Mouse (Mus musculus): Measurements from ENCODE around the gene Supt6. TPM values are rescaled to one million over a fixed set of nuclear protein-coding genes. Genes with fewer than 3 reads are reported as not detected.

The Supt6 gene
- total and polyA plus RNA-seq, 3 experiments, result 30.4 to 99.9 (median 65.5) TPM

- Histone ChIP-seq H3K4me1 (ENCODE audit: control insufficient read depth in 1 of 2, insufficient read depth in 2 of 2) (peaks cover 0 to 2% of the 10 kb centered on the region in 2 experiments; a peak in 1 of 4 replicates), H3K9me3 (replicated peaks; ENCODE audit: low read length) (no peaks in the 10 kb centered on the region), H3K9ac (ENCODE audit: insufficient read depth, low read depth) (no peak overlapping the region), H3K27ac (ENCODE audit: insufficient read depth, low read depth) (no peak overlapping the region), H3K79me2 (replicated peaks; ENCODE audit: control insufficient read depth, extremely low read depth, insufficient read depth, poor library complexity, severe bottlenecking) (no peaks in the 10 kb centered on the region), H3K4me3 (replicated peaks in 1 of 3; ENCODE audit: low read depth in 2 of 3, low read length in 2 of 3, poor library complexity in 1 of 3) (no peak overlapping the region), H3K4me2 (ENCODE audit: insufficient read depth, low read depth, poor library complexity, severe bottlenecking) (no peak overlapping the region), H3K36me3 (replicated peaks in 1 of 2; ENCODE audit: control insufficient read depth in 1 of 2, insufficient read depth in 1 of 2, low read length in 1 of 2) (peaks cover 28 to 61% of the 10 kb centered on the region in 2 experiments), H3K27me3 (replicated peaks) (no peaks in the 10 kb centered on the region)
- dilution Hi-C loops (cut with MboI; ENCODE audit: extremely low pct_ligation_motif_present, extremely low pct_unique_long_range_greater_than_20kb, low sequenced_read_pairs) (no loop called here), in situ Hi-C loops (cut with MboI; ENCODE audit: low pct_ligation_motif_present, low pct_unique_long_range_greater_than_20kb, low sequenced_read_pairs) (no loop called here)
- TF ChIP-seq ETS1 (conservative IDR thresholded peaks at IDR 0.05; ENCODE audit: low read depth, low read length), result no peak
- no peak for TF ChIP-seq NRF1 (IDR thresholded peaks at IDR 0.05; ENCODE audit: low read depth, low read length)
- TF ChIP-seq CTCF (conservative IDR thresholded peaks at IDR 0.05 in 1 of 2, IDR thresholded peaks at IDR 0.05 in 1 of 2; ENCODE audit: low read depth in 2 of 2, low read length in 2 of 2), result no peak
- DNase-seq (ENCODE audit: extremely low read depth), result no peak
Observed at GRCm38 (mm10) chr11:78294585-78294984, 48.8 kb upstream of the Supt6 start.

GRCm38 (mm10) chr11:78290654-78291053 is 44.9 kb upstream of the Supt6 start, which contains the start of gene BC030499:
Gene BC030499, plus strand, starts transcription at chr11:78290841.
- Histone ChIP-seq H3K36me3 (replicated peaks in 1 of 2; ENCODE audit: control insufficient read depth in 1 of 2, insufficient read depth in 1 of 2, low read length in 1 of 2) (peaks cover 57 to 91% of the 10 kb centered on the region in 2 experiments), H3K9ac (ENCODE audit: insufficient read depth, low read depth) (no peak within 1 kb of the TSS), H3K27me3 (replicated peaks) (no peaks in the 10 kb centered on the region), H3K4me1 (ENCODE audit: control insufficient read depth in 1 of 2, insufficient read depth in 2 of 2) (peaks cover 0 to 2% of the 10 kb centered on the region in 2 experiments; a peak in 1 of 4 replicates), H3K9me3 (replicated peaks; ENCODE audit: low read length) (no peaks in the 10 kb centered on the region), H3K4me2 (ENCODE audit: insufficient read depth, low read depth, poor library complexity, severe bottlenecking) (no peak within 1 kb of the TSS), H3K79me2 (replicated peaks; ENCODE audit: control insufficient read depth, extremely low read depth, insufficient read depth, poor library complexity, severe bottlenecking) (no peaks in the 10 kb centered on the region), H3K27ac (ENCODE audit: insufficient read depth, low read depth) (no peak within 1 kb of the TSS), H3K4me3 (replicated peaks in 1 of 3; ENCODE audit: low read depth in 2 of 3, low read length in 2 of 3, poor library complexity in 1 of 3) (no peak within 1 kb of the TSS)
- dilution Hi-C loops (cut with MboI; ENCODE audit: extremely low pct_ligation_motif_present, extremely low pct_unique_long_range_greater_than_20kb, low sequenced_read_pairs), result no loop called here
- in situ Hi-C loops (cut with MboI; ENCODE audit: low pct_ligation_motif_present, low pct_unique_long_range_greater_than_20kb, low sequenced_read_pairs), result no loop called here
- DNase-seq (ENCODE audit: extremely low read depth), result no peak
- TF ChIP-seq MEF2A (IDR thresholded peaks at IDR 0.05; ENCODE audit: borderline replicate concordance, low read depth, low read length) (no peak), ZKSCAN1 (IDR thresholded peaks at IDR 0.05; ENCODE audit: borderline replicate concordance, low read depth, low read length) (no peak), HCFC1 (IDR thresholded peaks at IDR 0.05; ENCODE audit: low read depth, low read length) (no peak), POLR2AphosphoS2 (IDR thresholded peaks at IDR 0.05; ENCODE audit: low read depth, low read length) (no peak), RCOR1 (conservative IDR thresholded peaks at IDR 0.05; ENCODE audit: low read depth, low read length) (no peak), MAFK (IDR thresholded peaks at IDR 0.05; ENCODE audit: insufficient replicate concordance, low read length) (no peak), ZMIZ1 (IDR thresholded peaks at IDR 0.05; ENCODE audit: low read depth, low read length) (no peak), BHLHE40 (IDR thresholded peaks at IDR 0.05; ENCODE audit: low read depth, low read length) (no peak), MYC (IDR thresholded peaks at IDR 0.05; ENCODE audit: low read depth, low read length) (no peak), SIN3A (IDR thresholded peaks at IDR 0.05; ENCODE audit: low read length) (no peak), ZC3H11A (IDR thresholded peaks at IDR 0.05; ENCODE audit: low read depth, low read length) (no peak), ZNF384 (IDR thresholded peaks at IDR 0.05; ENCODE audit: low read depth, low read length) (no peak), USF2 (conservative IDR thresholded peaks at IDR 0.05; ENCODE audit: low read depth, low read length) (no peak), IRF4 (IDR thresholded peaks at IDR 0.05; ENCODE audit: low read depth, low read length) (no peak), NELFE (IDR thresholded peaks at IDR 0.05; ENCODE audit: low read depth, low read length) (no peak), NRF1 (IDR thresholded peaks at IDR 0.05; ENCODE audit: low read depth, low read length) (no peak), MXI1 (IDR thresholded peaks at IDR 0.05; ENCODE audit: low read depth, low read length) (no peak), GABPA (IDR thresholded peaks at IDR 0.05; ENCODE audit: insufficient replicate concordance, low read depth, low read length) (no peak), MAX (IDR thresholded peaks at IDR 0.05; ENCODE audit: low read length) (no peak)

Measured in CH12.LX (cell line).